Mouse (Mus musculus) myocyte (in vitro differentiated cells): ENCODE results near the gene Rorc. TPM values are rescaled to one million over a fixed set of nuclear protein-coding genes. Genes with fewer than 3 reads are reported as not detected.

ENCODE experiments used
- H3K27me3 ChIP-seq: one replicate; pipeline ENCODE4 v1.6.1; 2011; ENCODE audit not compliant: control insufficient read depth, insufficient read depth, insufficient read length
- H3K36me3 ChIP-seq: one replicate; pipeline ENCODE4 v1.6.1; 2011; ENCODE audit not compliant: control insufficient read depth, insufficient read depth
- H3K4me2 ChIP-seq: one replicate; pipeline ENCODE4 v1.6.1; 2011; ENCODE audit warnings: low read depth, control low read depth
- H3K4me3 ChIP-seq: one replicate; pipeline ENCODE4 v1.5.1; 2011; ENCODE audit warnings: mild to moderate bottlenecking, control low read depth, moderate library complexity
- H3K79me2 ChIP-seq: one replicate; pipeline ENCODE4 v1.6.1; 2011; ENCODE audit not compliant: control insufficient read depth, insufficient read depth
- H3ac ChIP-seq: one replicate; pipeline ENCODE4 v1.6.1; 2011; ENCODE audit not compliant: control insufficient read depth, insufficient read length
- CEBPB ChIP-seq: IDR thresholded peaks from 2 replicates; pipeline ENCODE4 v1.6.1; 2011; ENCODE audit warnings: mild to moderate bottlenecking, moderate library complexity; ENCODE audit not compliant: poor library complexity, insufficient read depth, severe bottlenecking
- E2F4 ChIP-seq: IDR thresholded peaks from one replicate; pipeline ENCODE4 v1.6.1; 2011; ENCODE audit warnings: mild to moderate bottlenecking, control low read depth, moderate library complexity; ENCODE audit not compliant: insufficient read depth
- MAX ChIP-seq: IDR thresholded peaks from one replicate; pipeline ENCODE4 v1.6.1; 2011; ENCODE audit warnings: low read depth, mild to moderate bottlenecking, control low read depth
- MYOD1 ChIP-seq, 3 experiments: IDR thresholded peaks; one replicate each; pipeline ENCODE4 v1.6.1; 2011; ENCODE audit warnings: control low read depth in 2 of 3, low read depth in 2 of 3, mild to moderate bottlenecking in 2 of 3, moderate library complexity in 1 of 3; ENCODE audit not compliant: insufficient read length in 2 of 3, control insufficient read depth in 1 of 3
- MYOG ChIP-seq, 3 experiments: IDR thresholded peaks; one replicate each; pipeline ENCODE4 v1.6.1; 2011; ENCODE audit warnings: control low read depth in 2 of 3, low read depth in 2 of 3, mild to moderate bottlenecking in 2 of 3; ENCODE audit not compliant: insufficient read length in 2 of 3, control insufficient read depth in 1 of 3, insufficient read depth in 1 of 3
- POLR2A ChIP-seq: IDR thresholded peaks from one replicate; pipeline ENCODE4 v1.6.1; 2011; ENCODE audit warnings: low read depth, mild to moderate bottlenecking, control low read depth, moderate library complexity; ENCODE audit not compliant: insufficient read length
- POLR2AphosphoS2 ChIP-seq: IDR thresholded peaks from one replicate; pipeline ENCODE4 v1.6.1; 2011; ENCODE audit warnings: low read depth, control low read depth; ENCODE audit not compliant: insufficient read length
- REST ChIP-seq: IDR thresholded peaks from one replicate; pipeline ENCODE4 v1.6.1; 2011; ENCODE audit warnings: mild to moderate bottlenecking, control low read depth, moderate library complexity; ENCODE audit not compliant: insufficient read depth, insufficient read length
- SRF ChIP-seq: IDR thresholded peaks from one replicate; pipeline ENCODE4 v1.6.1; 2011; ENCODE audit warnings: low read depth; ENCODE audit not compliant: control insufficient read depth, insufficient read length
- TCF12 ChIP-seq: IDR thresholded peaks from one replicate; pipeline ENCODE4 v1.6.1; 2011; ENCODE audit warnings: mild to moderate bottlenecking, control low read depth; ENCODE audit not compliant: poor library complexity, insufficient read depth, severe bottlenecking
- TCF3 ChIP-seq: IDR thresholded peaks from one replicate; pipeline ENCODE4 v1.6.1; 2011; ENCODE audit warnings: low read depth, control low read depth; ENCODE audit not compliant: insufficient read length
- USF1 ChIP-seq: IDR thresholded peaks from one replicate; pipeline ENCODE4 v1.6.1; 2011; ENCODE audit warnings: low read depth, mild to moderate bottlenecking, control low read depth, moderate library complexity
- polyA plus RNA-seq: library from polyadenylated mRNA; unstranded; fragments of >200 nt; fragmentation: generic; extraction: Trizol; gene quantifications from one replicate; pipeline ENCODE4 v1.2.1, GENCODE M21; 2012; ENCODE audit warnings: missing spikeins

Gene Rorc
- 0.26 TPM for polyA plus RNA-seq

- TF ChIP-seq TCF12 (no peak), POLR2A (no peak), POLR2AphosphoS2 (no peak), REST (no peak), USF1 (no peak), MYOG (IDR thresholded peaks at IDR 0.05; ENCODE audit: control insufficient read depth in 1 of 3, insufficient read depth in 1 of 3, insufficient read length in 2 of 3, low read depth in 2 of 3) (no peak), E2F4 (no peak), MAX (no peak), CEBPB (no peak)
Observed at GRCm38 (mm10) chr3:94372641-94373040, at the start of gene Rorc. Gene Rorc (plus strand): TSS chr3:94372794.

GRCm38 (mm10) chr3:94328681-94329080, 43.9 kb upstream of the Rorc start:
- TF ChIP-seq MYOD1 (IDR thresholded peaks at IDR 0.05; ENCODE audit: control insufficient read depth in 1 of 3, insufficient read length in 2 of 3, low read depth in 2 of 3), result no peak
- no peak for TF ChIP-seq MYOG (IDR thresholded peaks at IDR 0.05; ENCODE audit: control insufficient read depth in 1 of 3, insufficient read depth in 1 of 3, insufficient read length in 2 of 3, low read depth in 2 of 3)
- no peak for TF ChIP-seq SRF
- TF ChIP-seq CEBPB, result no peak
- TF ChIP-seq MAX, result no peak
- no peak for TF ChIP-seq POLR2A
- TF ChIP-seq POLR2AphosphoS2, result no peak
- H3K36me3 ChIP-seq, result peaks cover 14% of the 10 kb centered on the region
- H3K27me3 ChIP-seq, result no peaks in the 10 kb centered on the region
- H3ac ChIP-seq, result no peak overlapping the region
- no peaks in the 10 kb centered on the region for H3K79me2 ChIP-seq
- H3K4me2 ChIP-seq, result no peak overlapping the region
- H3K4me3 ChIP-seq, result no peak overlapping the region

More at GRCm38 (mm10) chr3:94372641-94373040, at the start of gene Rorc:
- H3ac ChIP-seq, result no peak within 1 kb of the TSS
- no peaks in the 10 kb centered on the region for H3K27me3 ChIP-seq
- H3K4me2 ChIP-seq, result no peak within 1 kb of the TSS
- H3K36me3 ChIP-seq, result no peaks in the 10 kb centered on the region
- H3K4me3 ChIP-seq, result no peak within 1 kb of the TSS
- no peaks in the 10 kb centered on the region for H3K79me2 ChIP-seq

GRCm38 (mm10) chr3:94334442-94334841, 38.2 kb upstream of the Rorc start:
- H3K79me2 ChIP-seq, result no peaks in the 10 kb centered on the region
- H3K4me3 ChIP-seq, result no peak overlapping the region
- peaks cover 10% of the 10 kb centered on the region for H3K36me3 ChIP-seq
- H3ac ChIP-seq, result no peak overlapping the region
- no peak overlapping the region for H3K4me2 ChIP-seq
- TF ChIP-seq REST (no peak), MAX (no peak), MYOD1 (IDR thresholded peaks at IDR 0.05; ENCODE audit: control insufficient read depth in 1 of 3, insufficient read length in 2 of 3, low read depth in 2 of 3) (no peak), TCF3 (no peak), MYOG (IDR thresholded peaks at IDR 0.05; ENCODE audit: control insufficient read depth in 1 of 3, insufficient read depth in 1 of 3, insufficient read length in 2 of 3, low read depth in 2 of 3) (no peak), E2F4 (no peak)
- H3K27me3 ChIP-seq, result no peaks in the 10 kb centered on the region

- Histone ChIP-seq H3K27me3 (no peaks in the 10 kb centered on the region), H3K79me2 (no peaks in the 10 kb centered on the region), H3K4me3 (no peak overlapping the region), H3K36me3 (no peaks in the 10 kb centered on the region), H3ac (no peak overlapping the region), H3K4me2 (no peak overlapping the region)
- TF ChIP-seq REST (no peak), TCF3 (no peak)
Observed at GRCm38 (mm10) chr3:94338522-94338921, 34.1 kb upstream of the Rorc start.

GRCm38 (mm10) chr3:94341959-94342422, 30.6 kb upstream of the Rorc start, which contains the start of gene Them5:
Gene Them5 (plus strand): TSS chr3:94342099.
- TF ChIP-seq REST (no peak), USF1 (no peak), MAX (no peak), MYOD1 (IDR thresholded peaks at IDR 0.05; ENCODE audit: control insufficient read depth in 1 of 3, insufficient read length in 2 of 3, low read depth in 2 of 3) (no peak), SRF (no peak), E2F4 (no peak), TCF12 (no peak), POLR2A (no peak), POLR2AphosphoS2 (no peak), CEBPB (no peak), TCF3 (no peak), MYOG (IDR thresholded peaks at IDR 0.05; ENCODE audit: control insufficient read depth in 1 of 3, insufficient read depth in 1 of 3, insufficient read length in 2 of 3, low read depth in 2 of 3) (no peak)
- no peaks in the 10 kb centered on the region for H3K79me2 ChIP-seq
- H3K36me3 ChIP-seq, result no peaks in the 10 kb centered on the region
- no peak within 1 kb of the TSS for H3K4me2 ChIP-seq
- H3K27me3 ChIP-seq, result no peaks in the 10 kb centered on the region
- no peak within 1 kb of the TSS for H3ac ChIP-seq
- H3K4me3 ChIP-seq, result no peak within 1 kb of the TSS
